ENCODE assay signal across 11 mouse cellular contexts in genomic region chr11:66527343-66527742, GRCm38 (mm10). TPM values are rescaled to one million over a fixed set of nuclear protein-coding genes. Genes with fewer than 3 reads are reported as not detected.
DNase-seq lines count a peak whose midpoint lies in the region; ATAC-seq and TF ChIP-seq lines count a peak whose summit lies in the region.
"Had no signal": no experiment of that assay in that cellular context is flagged by ENCODE, and none has a peak within 500 bp of the region (broad histone marks: within the 10 kb centered on the region; RNA-seq: fewer than 3 reads in every experiment).

No protein-coding gene starts in this region.

- no peak for ATAC-seq in heart, embryonic 11.5 days (replicated peaks; ENCODE audit: insufficient number of reproducible peaks, low FRiP score, low TSS enrichment)
- ATAC-seq in lung, postnatal 0 days: no peak
- no peak for ATAC-seq in hindbrain, embryonic 12.5 days (ENCODE audit: low FRiP score)
- ATAC-seq: liver, embryonic 12.5 days had no signal

- intact Hi-C loops in heart, postnatal 25 days (cut with DNase I): no loop called here

- TF ChIP-seq CTCF in lung, postnatal 0 days (IDR thresholded peaks at IDR 0.05): peak; percentile 33

- H3K4me2 ChIP-seq in heart, embryonic 11.5 days: peak overlapping the region; percentile 97
- H3K4me2 ChIP-seq in lung, postnatal 0 days (replicated peaks; ENCODE audit: low read depth, low read length): no peak overlapping the region
- peak overlapping the region; percentile 24; the same call in 1 of the 2 replicates for H3K4me2 ChIP-seq in hindbrain, embryonic 12.5 days (replicated peaks)

- H3K27ac ChIP-seq in heart, embryonic 11.5 days (ENCODE audit: low read depth, low read length): no peak overlapping the region
- H3K27ac ChIP-seq in lung, postnatal 0 days (ENCODE audit: low read length): no peak overlapping the region
- H3K27ac ChIP-seq in hindbrain, embryonic 12.5 days: no peak overlapping the region
- H3K27ac ChIP-seq: gastrocnemius, adult 2 months; liver, embryonic 12.5 days had no signal

- H3K4me1 ChIP-seq in heart, embryonic 11.5 days (ENCODE audit: control insufficient read depth, insufficient read depth, low read length): no peaks in the 10 kb centered on the region
- no peaks in the 10 kb centered on the region for H3K4me1 ChIP-seq in lung, postnatal 0 days (ENCODE audit: insufficient read depth, low read depth, low read length)
- peaks cover 19% of the 10 kb centered on the region for H3K4me1 ChIP-seq in hindbrain, embryonic 12.5 days
- H3K4me1 ChIP-seq: liver, embryonic 12.5 days had no signal

- H3K36me3 ChIP-seq in heart, embryonic 11.5 days (ENCODE audit: control insufficient read depth, insufficient read depth, low read length): no peaks in the 10 kb centered on the region
- no peaks in the 10 kb centered on the region for H3K36me3 ChIP-seq in lung, postnatal 0 days (ENCODE audit: insufficient read depth, low read length)
- no peaks in the 10 kb centered on the region for H3K36me3 ChIP-seq in hindbrain, embryonic 12.5 days
- H3K36me3 ChIP-seq: liver, embryonic 12.5 days had no signal

- H3K9me3 ChIP-seq in heart, embryonic 11.5 days (replicated peaks; ENCODE audit: control insufficient read depth, low read length): no peaks in the 10 kb centered on the region
- no peaks in the 10 kb centered on the region for H3K9me3 ChIP-seq in lung, postnatal 0 days (ENCODE audit: low read length)
- H3K9me3 ChIP-seq in hindbrain, embryonic 12.5 days (replicated peaks): no peaks in the 10 kb centered on the region
- H3K9me3 ChIP-seq: liver, embryonic 12.5 days had no signal

- no peak for TF ChIP-seq EP300 in lung, postnatal 0 days (IDR thresholded peaks at IDR 0.05)

- peak overlapping the region; percentile 13; the same call in 1 of the 2 replicates for H3K4me3 ChIP-seq in heart, embryonic 11.5 days (ENCODE audit: low read depth, low read length)
- no peak overlapping the region for H3K4me3 ChIP-seq in lung, postnatal 0 days (ENCODE audit: low read depth, low read length)
- H3K4me3 ChIP-seq in hindbrain, embryonic 12.5 days: no peak overlapping the region

- no peak overlapping the region for H3K9ac ChIP-seq in heart, embryonic 11.5 days (ENCODE audit: low read depth, low read length)
- no peak overlapping the region for H3K9ac ChIP-seq in lung, postnatal 0 days (replicated peaks; ENCODE audit: low read depth)
- H3K9ac ChIP-seq in hindbrain, embryonic 12.5 days: no peak overlapping the region
- H3K9ac ChIP-seq: liver, embryonic 12.5 days had no signal

- no peak for DNase-seq in heart, postnatal 25 days (ENCODE audit: low spot score)
- DNase-seq in lung, postnatal 0 days (ENCODE audit: low spot score): peak; percentile 11
- DNase-seq in lung, postnatal 14 days: no peak
- DNase-seq in retina, embryonic 14.5 days (ENCODE audit: low spot score): peak; percentile 50
- no peak for DNase-seq in cerebellum, adult 18-20 months
- no peak for DNase-seq in thymus, adult 18-20 months
- DNase-seq: cerebellum, postnatal 36 days had no signal

- 0% methylated on average over 5 of the region's 5 CpGs for WGBS in heart, embryonic 11.5 days (ENCODE audit: insufficient replicate concordance)
- WGBS in lung, postnatal 0 days: 4% methylated on average over 5 of the region's 5 CpGs
- WGBS in hindbrain, embryonic 12.5 days: 1% methylated on average over 5 of the region's 5 CpGs

- peaks cover 64% of the 10 kb centered on the region for H3K27me3 ChIP-seq in heart, embryonic 11.5 days (ENCODE audit: control insufficient read depth, insufficient read depth, low read length)
- peaks cover 49% of the 10 kb centered on the region for H3K27me3 ChIP-seq in lung, postnatal 0 days (replicated peaks; ENCODE audit: insufficient read depth, low read length)
- H3K27me3 ChIP-seq in hindbrain, embryonic 12.5 days: peaks cover 62% of the 10 kb centered on the region

RNA-seq across cellular contexts. Expression of gene Shisa6, which starts 1.6 kb away (rescaled TPM):
- 0.40 and 0.66 TPM in 2 replicates for polyA plus RNA-seq in heart, embryonic 11.5 days (2014; fragmentation: Nextera tagmentation; extraction: Ambion mirVana)
- total RNA-seq in heart, postnatal 25 days (2021): under 1 TPM; 0.21 to 0.45 TPM
- 0.61 and 0.67 TPM in 2 replicates for polyA plus RNA-seq in lung, postnatal 0 days (2015; fragmentation: Nextera tagmentation; extraction: Ambion mirVana)
- 0.93 and 2.7 TPM in 2 replicates for polyA plus RNA-seq in hindbrain, embryonic 12.5 days (2016; fragmentation: Nextera tagmentation; extraction: Ambion mirVana)

Comparison
In these comparisons a context has a peak if more than half of its experiments do, and no peak if none do; other contexts are left out.
1. DNase-seq: peak in lung, postnatal 0 days (single experiment) and retina, embryonic 14.5 days (single experiment); none in heart, postnatal 25 days (single experiment), lung, postnatal 14 days (single experiment), cerebellum, adult 18-20 months (0 of 2) and thymus, adult 18-20 months (0 of 2).